Mouse (Mus musculus) lung, postnatal 10 days (tissue): Measurements from ENCODE around the gene Pakap.

ENCODE experiments used
- DNase-seq: peaks from one replicate; pipeline ENCODE4 v3.0.0; 2021

The Pakap gene

DNA sequence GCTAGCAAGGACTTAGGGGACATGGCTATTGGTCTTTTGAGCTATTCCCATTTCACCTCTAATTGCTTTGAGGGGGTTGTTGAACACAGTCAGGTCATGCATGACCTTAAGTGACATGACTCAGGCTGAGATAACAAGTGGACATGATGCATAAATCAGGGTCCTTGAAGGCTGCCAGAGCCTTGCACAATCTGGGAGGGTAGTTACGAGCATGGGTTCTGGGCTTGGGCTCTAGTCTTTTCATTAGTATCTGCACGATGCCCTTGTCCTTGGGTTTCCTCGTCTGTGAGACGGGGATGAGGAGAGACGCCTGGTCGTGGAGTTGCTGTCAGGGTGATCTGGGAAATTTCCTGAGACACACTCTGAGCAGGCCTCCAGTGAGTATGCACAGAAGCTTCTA, 6.7 kb downstream of the Pakap start:
- DNase-seq = no peak

GRCm38 (mm10) chr4:57575686-57576085, 7.7 kb downstream of the Pakap start:
- no peak for DNase-seq

DNA sequence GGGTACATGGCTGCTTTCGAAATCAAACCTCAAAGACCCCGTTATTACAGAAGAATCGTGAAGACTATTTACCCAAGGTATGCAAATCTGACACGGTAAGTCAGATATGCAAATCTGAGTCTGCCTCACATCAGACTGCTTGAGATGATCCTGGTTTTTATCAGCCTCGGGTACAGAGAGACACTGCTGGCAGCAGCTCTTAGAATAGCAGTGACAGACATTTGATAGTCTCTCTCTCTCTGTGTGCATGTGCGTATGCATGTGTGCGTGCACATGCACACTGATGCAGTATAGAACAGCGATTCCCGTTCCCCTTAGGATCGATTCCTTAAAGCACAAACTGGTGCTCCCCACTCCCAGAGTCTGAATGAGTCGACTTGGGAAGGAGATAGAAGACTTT, 8.1 kb downstream of the Pakap start:
- no peak for DNase-seq

GRCm38 (mm10) chr4:57579683-57580082, 11.7 kb downstream of the Pakap start:
- DNase-seq = peak; percentile 18

DNA sequence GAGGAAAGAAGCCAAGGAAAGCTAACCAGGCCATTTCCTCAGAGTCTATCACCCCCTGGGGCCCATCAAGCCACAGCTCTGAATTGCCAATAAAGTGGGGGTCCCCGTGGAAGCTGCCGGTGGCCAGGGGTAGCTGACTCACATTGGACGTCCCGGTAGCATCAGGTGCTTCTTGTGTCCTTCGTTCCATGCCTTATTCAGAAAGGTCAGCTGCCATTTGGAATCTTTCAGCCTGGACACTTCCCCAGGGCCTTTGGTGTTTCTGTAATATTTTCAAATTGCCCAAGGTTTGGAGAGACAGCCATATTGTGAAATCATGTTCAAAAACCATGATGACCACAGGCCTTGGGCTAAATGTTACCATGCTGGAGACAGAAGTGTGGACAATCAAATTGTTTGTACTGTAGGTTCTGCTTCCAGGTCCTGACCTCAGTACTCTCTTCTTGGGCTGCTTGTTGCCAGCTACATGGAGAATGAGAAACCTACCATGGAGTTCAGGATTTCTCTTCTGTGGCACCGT, 17.4 kb downstream of the Pakap start:
- no peak for DNase-seq

DNA sequence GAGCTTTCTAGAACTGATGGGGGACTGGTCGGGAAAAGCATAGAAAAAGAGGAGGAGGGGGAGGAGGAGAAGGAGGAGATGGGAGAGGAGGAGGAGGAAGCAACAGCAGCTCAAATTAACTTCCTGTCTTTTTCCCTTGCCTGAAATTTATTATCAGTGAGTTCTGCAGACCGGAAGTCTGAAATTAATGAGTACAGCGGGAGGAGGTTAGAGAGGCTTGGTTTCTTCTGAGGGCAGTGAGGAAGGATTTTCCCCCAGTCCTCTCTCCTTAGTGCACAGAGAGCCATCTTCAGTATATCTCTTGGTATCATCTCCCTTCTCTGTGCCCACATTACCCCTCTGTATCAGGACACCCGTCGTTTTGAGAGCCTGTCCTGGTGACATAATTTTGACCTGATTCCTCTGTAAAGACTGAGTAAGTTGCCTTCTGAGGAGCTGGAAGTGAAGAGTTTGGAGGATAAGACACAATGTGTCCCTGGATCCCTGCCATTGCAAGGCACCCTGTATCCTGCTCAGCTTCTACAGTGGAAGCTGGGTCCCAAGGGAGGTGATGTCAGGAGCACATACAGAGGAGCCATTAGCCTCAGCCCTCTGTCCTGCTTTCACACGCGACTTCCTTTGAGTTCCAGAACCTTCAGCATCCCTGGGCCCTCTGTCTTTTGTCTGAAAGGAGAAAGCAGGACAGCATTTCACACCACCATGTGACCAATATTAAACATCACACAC, 19.1 kb downstream of the Pakap start:
- peak; percentile 45 for DNase-seq

GRCm38 (mm10) chr4:57588356-57588755, 20.4 kb downstream of the Pakap start:
- DNase-seq = no peak

DNA sequence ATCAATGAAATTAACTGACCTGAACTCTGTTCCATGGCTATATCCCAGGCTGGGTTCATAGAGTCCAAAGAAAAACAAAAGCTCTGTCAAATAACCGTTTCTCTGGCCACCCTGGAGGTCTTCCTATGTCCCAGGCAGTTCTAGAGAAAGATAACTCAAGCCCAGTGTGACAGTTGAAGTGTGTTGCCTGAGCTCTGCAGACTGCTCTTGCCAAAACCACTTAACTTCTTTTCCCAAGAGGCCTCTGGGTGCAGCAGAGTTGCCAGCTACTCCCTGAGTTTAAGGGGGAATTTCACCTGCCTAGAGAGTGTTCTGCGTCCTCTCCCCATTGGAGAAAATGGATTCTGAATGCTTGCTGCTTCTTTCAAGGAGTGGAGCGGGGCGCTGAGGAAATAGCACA, 24.8 kb downstream of the Pakap start:
- no peak for DNase-seq

GRCm38 (mm10) chr4:57599946-57600345, 32.0 kb downstream of the Pakap start:
- no peak for DNase-seq

GRCm38 (mm10) chr4:57600685-57601457, 32.9 kb downstream of the Pakap start:
- peak; percentile 62 for DNase-seq

DNA sequence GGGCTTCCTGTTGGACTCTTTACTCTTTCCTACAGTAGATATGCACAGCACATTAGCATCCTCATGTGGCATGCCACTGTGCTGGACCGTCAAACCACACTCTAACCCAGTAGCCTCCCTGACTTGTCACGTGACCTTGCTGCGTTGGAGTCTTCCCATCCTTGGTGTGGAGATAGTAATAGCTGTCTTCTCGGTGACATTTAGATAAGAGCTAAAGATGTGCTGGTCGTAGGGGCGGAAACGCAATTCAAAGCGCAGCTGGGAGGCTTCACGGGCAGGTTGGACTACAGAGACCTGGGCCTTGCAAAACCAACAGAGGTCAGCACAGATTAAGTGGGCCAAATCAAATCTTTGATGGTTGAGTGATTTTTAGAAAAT, 33.5 kb downstream of the Pakap start:
- peak; percentile 52 for DNase-seq

DNA sequence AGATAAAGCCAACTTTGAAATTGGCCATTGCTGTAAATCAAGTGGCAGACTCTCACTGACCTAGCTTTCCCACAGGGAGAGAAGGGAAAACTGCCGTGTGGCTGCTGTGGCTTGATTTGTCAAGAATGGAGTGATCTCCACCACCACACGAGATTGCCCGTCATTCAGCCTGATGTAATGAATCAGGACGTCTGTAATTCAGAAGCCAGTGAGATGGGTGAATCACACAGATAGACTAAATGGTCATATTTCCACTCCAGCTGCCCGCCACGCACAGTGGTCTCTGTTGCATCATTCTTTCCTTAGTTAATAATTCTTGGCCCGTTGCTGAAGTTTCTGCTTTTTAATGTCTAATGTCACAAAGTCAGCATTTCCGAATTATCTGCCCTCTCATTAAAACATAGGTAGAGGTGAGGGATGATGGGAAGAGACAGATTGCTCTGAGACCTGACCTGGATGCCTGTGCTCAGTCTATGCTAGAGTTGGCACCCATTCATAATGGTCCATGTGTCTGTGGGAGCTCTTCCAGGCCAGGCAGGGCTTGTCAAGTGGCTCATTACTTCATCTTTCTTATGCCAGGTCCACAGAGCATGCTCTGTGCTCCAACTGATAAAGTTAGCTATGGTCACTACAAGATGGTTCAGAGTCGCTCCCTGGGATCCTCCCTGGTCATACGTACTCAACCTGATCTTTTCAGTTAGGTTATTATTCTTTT, 34.1 kb downstream of the Pakap start:
- no peak for DNase-seq

- DNase-seq = peak; percentile 9
Measured at GRCm38 (mm10) chr4:57606258-57606657, 38.3 kb downstream of the Pakap start.

GRCm38 (mm10) chr4:57607247-57607942, 39.4 kb downstream of the Pakap start:
- DNase-seq = peak; percentile 94

DNA sequence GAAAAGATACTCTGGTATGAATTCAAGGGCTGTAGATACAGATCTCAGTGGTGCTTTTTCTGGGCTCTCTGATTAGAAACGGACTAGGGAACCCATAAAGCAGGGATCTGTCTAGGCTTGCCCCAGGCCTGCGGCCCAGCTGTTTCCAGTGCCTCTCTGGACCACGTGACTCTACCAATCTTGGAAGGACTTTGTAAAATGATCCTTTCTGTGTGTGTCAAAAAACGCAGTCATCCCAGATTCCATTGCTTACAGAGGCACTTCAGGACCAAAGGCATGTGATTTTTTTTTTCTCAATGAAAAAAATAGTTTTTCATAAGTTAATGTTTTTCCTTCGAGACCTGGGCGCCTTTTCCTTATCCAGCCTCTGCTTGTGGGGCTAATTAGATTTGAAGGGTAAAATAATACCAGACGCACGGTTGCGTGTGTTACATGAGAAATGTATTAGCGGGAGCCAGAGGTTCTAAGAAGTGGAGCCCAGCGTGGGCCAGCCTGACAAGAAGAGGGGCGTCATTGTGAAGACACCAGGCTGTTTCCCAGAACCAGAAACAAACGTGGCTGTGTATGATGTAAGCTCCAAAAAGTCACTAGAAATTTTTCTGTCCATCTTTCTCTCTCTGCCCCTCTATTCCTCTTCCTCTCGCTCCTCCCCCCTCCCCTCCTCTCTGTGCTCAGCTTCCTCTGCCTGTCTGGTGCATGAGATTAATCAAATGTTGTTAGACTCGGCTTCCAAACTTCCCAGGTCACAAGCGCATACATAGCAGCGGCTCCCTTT, 43.5 kb downstream of the Pakap start:
- peak; percentile 55 for DNase-seq

- no peak for DNase-seq
Measured at GRCm38 (mm10) chr4:57612716-57613115, 44.7 kb downstream of the Pakap start.

DNA sequence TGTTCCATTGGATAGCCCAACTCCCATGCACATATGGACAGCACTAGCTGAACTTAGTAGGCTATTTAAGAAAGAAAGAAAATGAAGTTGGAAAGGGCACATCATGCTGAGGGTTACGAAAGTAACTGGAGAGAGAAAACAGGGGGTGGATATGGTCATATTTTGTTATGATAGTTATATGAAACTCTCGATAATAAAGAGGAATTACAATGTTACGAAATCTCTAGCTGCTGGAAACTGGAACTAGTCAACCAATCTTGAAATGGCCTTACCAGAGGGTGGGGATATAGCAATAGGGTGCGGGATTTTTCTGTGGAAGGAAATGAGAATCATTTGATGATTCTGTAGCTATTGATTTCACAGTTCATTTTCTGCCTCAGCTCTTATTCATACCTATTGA, 46.7 kb downstream of the Pakap start:
- DNase-seq = no peak

- no peak for DNase-seq
Measured at GRCm38 (mm10) chr4:57618743-57619142, 50.8 kb downstream of the Pakap start.

- no peak for DNase-seq
Measured at GRCm38 (mm10) chr4:57622816-57623215, 54.8 kb downstream of the Pakap start.

DNA sequence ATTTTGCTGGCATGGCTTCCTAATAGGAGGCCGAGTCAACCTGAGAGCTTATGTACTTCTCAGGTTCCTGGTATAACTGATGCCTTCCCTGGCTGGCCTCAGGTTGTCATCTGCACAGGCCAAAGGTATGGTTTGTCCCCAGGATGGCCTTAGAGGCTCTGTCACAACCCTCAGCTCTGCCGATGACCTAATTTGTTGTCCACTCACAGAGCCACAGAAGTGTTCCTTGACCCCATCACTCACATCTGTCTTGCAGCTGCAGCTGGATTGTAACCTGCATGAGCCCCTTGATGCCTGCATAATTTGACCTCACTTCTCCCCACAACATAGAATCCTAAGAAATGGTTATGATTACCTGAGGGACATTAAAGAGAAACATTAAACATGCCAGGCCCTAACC, 56.8 kb downstream of the Pakap start:
- DNase-seq = no peak

DNA sequence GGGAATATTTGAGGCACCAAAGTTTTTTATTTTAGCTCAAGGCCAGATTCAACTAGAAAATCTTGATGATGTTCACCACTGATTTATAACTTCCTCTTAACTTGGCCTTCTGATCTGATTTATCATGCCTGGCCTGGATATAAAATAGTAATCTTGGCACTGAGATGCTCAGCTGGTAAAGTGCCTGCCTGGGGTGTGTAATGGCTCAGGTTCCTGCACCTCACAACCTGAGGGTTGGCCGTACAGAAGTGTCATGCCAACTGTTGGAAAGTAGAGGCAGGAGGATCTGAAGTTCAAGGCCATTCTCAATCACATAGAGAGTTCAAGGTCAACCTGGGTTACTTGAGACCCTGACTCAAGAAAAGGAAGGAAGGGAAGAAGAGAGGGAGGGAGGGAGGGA, 57.3 kb downstream of the Pakap start:
- DNase-seq = no peak

DNA sequence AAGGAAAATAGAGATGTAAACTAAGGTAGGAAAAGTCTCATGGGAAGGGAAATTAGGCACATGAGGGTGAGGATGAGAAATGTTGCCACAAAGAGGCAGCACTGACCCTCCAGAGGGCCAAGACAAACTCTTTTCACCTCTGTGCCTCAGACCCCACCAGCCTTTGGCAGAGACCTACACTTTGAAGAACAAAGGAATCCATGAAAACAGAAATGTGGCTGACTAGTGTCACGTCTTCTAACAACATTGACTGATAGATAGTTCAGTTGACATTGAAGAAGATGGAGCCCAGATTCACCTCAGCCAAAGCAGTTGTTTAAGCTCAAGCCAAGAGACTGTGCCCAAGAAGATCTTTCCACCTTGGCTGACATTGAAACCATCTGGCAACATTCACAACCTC, 57.8 kb downstream of the Pakap start:
- DNase-seq = no peak
